Mouse (Mus musculus): ENCODE measurements around the gene Gm10134.
A peak's percentile ranks its signal among the peaks of the same experiment; 100 is the strongest.
"Not testable (repeated sequence)": the region's sequence is repeated elsewhere in the genome, so short reads cannot be mapped to it uniquely, and the experiment has no call there.

The Gm10134 gene

GRCm38 (mm10) chr2:28504676-28505075 is 1.2 kb upstream of the Gm10134 start:
- no peak for DNase-seq (ENCODE audit: low spot score)

- no peak for DNase-seq (ENCODE audit: low spot score)
These were observed 396 bp downstream of the Gm10134 start for GRCm38 (mm10) chr2:28506291-28506690.

GRCm38 (mm10) chr2:28511600-28511999 is 5.7 kb downstream of the Gm10134 start:
- not testable (repeated sequence) for DNase-seq (ENCODE audit: low spot score)

- DNase-seq (ENCODE audit: low spot score) = peak; percentile 74
These were observed 7.0 kb downstream of the Gm10134 start, which contains the start of gene Ralgds for GRCm38 (mm10) chr2:28512798-28513401. TSS of gene Ralgds (plus strand) at chr2:28513125.

- DNase-seq (ENCODE audit: low spot score) = no peak
These were observed 7.8 kb downstream of the Gm10134 start for GRCm38 (mm10) chr2:28513431-28514370.

GRCm38 (mm10) chr2:28514489-28514888 is 8.6 kb downstream of the Gm10134 start:
- DNase-seq (ENCODE audit: low spot score) = peak; percentile 81

- peak; percentile 73 for DNase-seq (ENCODE audit: low spot score)
These were observed 11.5 kb downstream of the Gm10134 start for GRCm38 (mm10) chr2:28517206-28517909.

GRCm38 (mm10) chr2:28518231-28518630 is 12.3 kb downstream of the Gm10134 start:
- no peak for DNase-seq (ENCODE audit: low spot score)

GRCm38 (mm10) chr2:28520581-28520980 is 14.7 kb downstream of the Gm10134 start:
- no peak for DNase-seq (ENCODE audit: low spot score)

- no peak for DNase-seq (ENCODE audit: low spot score)
These were observed 15.8 kb downstream of the Gm10134 start for GRCm38 (mm10) chr2:28521571-28522151.

GRCm38 (mm10) chr2:28522166-28522565 is 16.3 kb downstream of the Gm10134 start:
- DNase-seq (ENCODE audit: low spot score) = no peak

- DNase-seq (ENCODE audit: low spot score) = peak; percentile 82
These were observed 17.8 kb downstream of the Gm10134 start for GRCm38 (mm10) chr2:28523643-28524117.

GRCm38 (mm10) chr2:28524406-28524805 is 18.5 kb downstream of the Gm10134 start:
- DNase-seq (ENCODE audit: low spot score) = no peak

GRCm38 (mm10) chr2:28525219-28525942 is 19.5 kb downstream of the Gm10134 start:
- DNase-seq (ENCODE audit: low spot score) = peak; percentile 34

- no peak for DNase-seq (ENCODE audit: low spot score)
These were observed 20.3 kb downstream of the Gm10134 start for GRCm38 (mm10) chr2:28525943-28526876.

GRCm38 (mm10) chr2:28527436-28528353 is 21.8 kb downstream of the Gm10134 start:
- no peak for DNase-seq (ENCODE audit: low spot score)

- DNase-seq (ENCODE audit: low spot score) = no peak
These were observed 22.4 kb downstream of the Gm10134 start for GRCm38 (mm10) chr2:28528354-28528730.

GRCm38 (mm10) chr2:28529856-28530255 is 24.0 kb downstream of the Gm10134 start:
- DNase-seq (ENCODE audit: low spot score) = no peak

- DNase-seq (ENCODE audit: low spot score) = no peak
These were observed 24.4 kb downstream of the Gm10134 start for GRCm38 (mm10) chr2:28530311-28530710.
